Mouse (Mus musculus) E14TG2a.4 (cell line): ENCODE data around the gene Odf2l.

Source experiments
- H3K27me3 ChIP-seq: 2 replicates; pipeline ENCODE4 v1.6.1; 2014; ENCODE audit warnings: low read length, control low read depth; ENCODE audit not compliant: insufficient read depth
- H3K36me3 ChIP-seq: 2 replicates; pipeline ENCODE4 v1.6.1; 2014; ENCODE audit warnings: low read length, control low read depth; ENCODE audit not compliant: insufficient read depth
- H3K4me1 ChIP-seq: replicated peaks from 2 replicates; pipeline ENCODE4 v1.6.1; 2014; ENCODE audit warnings: low read depth, low read length, control low read depth
- H3K4me3 ChIP-seq: replicated peaks from 2 replicates; pipeline ENCODE4 v1.5.1; 2014; ENCODE audit warnings: mild to moderate bottlenecking, low read length
- H3K9me3 ChIP-seq: 2 replicates; pipeline ENCODE4 v1.6.1; 2014; ENCODE audit warnings: low read length, control low read depth
- CTCF ChIP-seq: conservative IDR thresholded peaks from 2 replicates; pipeline ENCODE4 v1.5.1; 2014; ENCODE audit warnings: low read length
- NANOG ChIP-seq: IDR thresholded peaks from 2 replicates; pipeline ENCODE4 v1.6.1; 2014; ENCODE audit warnings: borderline replicate concordance, low read length, mixed read lengths
- POU5F1 ChIP-seq: IDR thresholded peaks from 2 replicates; pipeline ENCODE4 v1.6.1; 2014; ENCODE audit warnings: low read length, borderline replicate concordance

Odf2l gene

GRCm38 (mm10) chr3:145119002-145119358 lies 592 bp downstream of the Odf2l start:
- peaks cover 11% of the 10 kb centered on the region for H3K4me1 ChIP-seq
- H3K4me3 ChIP-seq, result peak overlapping the region; percentile 84
- no peak for TF ChIP-seq POU5F1
- TF ChIP-seq NANOG, result no peak
- no peak for TF ChIP-seq CTCF
- H3K9me3 ChIP-seq, result peaks cover 35% of the 10 kb centered on the region
- H3K36me3 ChIP-seq, result no peaks in the 10 kb centered on the region
- H3K27me3 ChIP-seq, result no peaks in the 10 kb centered on the region

DNA sequence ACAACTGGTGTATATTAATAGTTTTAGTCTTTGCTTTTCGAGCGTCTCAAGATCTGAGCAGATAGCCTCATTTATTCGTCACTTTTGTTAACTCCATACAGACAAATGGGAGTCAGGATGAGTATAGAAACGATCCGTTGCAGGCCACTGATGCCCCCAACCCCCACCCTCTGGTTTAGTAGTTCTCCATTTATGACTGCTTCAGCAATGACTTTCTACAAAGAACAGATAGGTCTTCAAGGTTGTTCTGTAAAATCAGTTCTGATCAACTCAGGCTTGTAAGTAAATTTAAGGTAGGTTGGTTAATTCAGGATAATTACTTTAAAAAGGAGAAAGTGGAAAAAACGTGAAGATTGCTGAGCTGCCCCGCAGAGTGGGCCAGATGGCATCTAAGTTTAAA lies 1.0 kb downstream of the Odf2l start:
- Histone ChIP-seq H3K4me1 (peaks cover 11% of the 10 kb centered on the region), H3K27me3 (no peaks in the 10 kb centered on the region), H3K4me3 (peak overlapping the region; percentile 84), H3K36me3 (no peaks in the 10 kb centered on the region), H3K9me3 (peaks cover 30% of the 10 kb centered on the region)
- TF ChIP-seq CTCF (no peak), NANOG (no peak), POU5F1 (no peak)

- H3K9me3 ChIP-seq, result no peaks in the 10 kb centered on the region
- TF ChIP-seq CTCF, result no peak
- TF ChIP-seq POU5F1, result no peak
- no peak for TF ChIP-seq NANOG
- H3K36me3 ChIP-seq, result peaks cover 10% of the 10 kb centered on the region; the same call in 1 of the 2 replicates
- H3K4me1 ChIP-seq, result peaks cover under 1% of the 10 kb centered on the region
- no peak overlapping the region for H3K4me3 ChIP-seq
- H3K27me3 ChIP-seq, result no peaks in the 10 kb centered on the region
These were observed 8.2 kb downstream of the Odf2l start for GRCm38 (mm10) chr3:145126618-145127017.

GRCm38 (mm10) chr3:145129356-145129755 lies 11.0 kb downstream of the Odf2l start:
- Histone ChIP-seq H3K9me3 (no peaks in the 10 kb centered on the region), H3K4me3 (no peak overlapping the region), H3K4me1 (no peaks in the 10 kb centered on the region), H3K36me3 (peaks cover 22% of the 10 kb centered on the region), H3K27me3 (no peaks in the 10 kb centered on the region)
- no peak for TF ChIP-seq CTCF
- no peak for TF ChIP-seq POU5F1
- no peak for TF ChIP-seq NANOG

DNA sequence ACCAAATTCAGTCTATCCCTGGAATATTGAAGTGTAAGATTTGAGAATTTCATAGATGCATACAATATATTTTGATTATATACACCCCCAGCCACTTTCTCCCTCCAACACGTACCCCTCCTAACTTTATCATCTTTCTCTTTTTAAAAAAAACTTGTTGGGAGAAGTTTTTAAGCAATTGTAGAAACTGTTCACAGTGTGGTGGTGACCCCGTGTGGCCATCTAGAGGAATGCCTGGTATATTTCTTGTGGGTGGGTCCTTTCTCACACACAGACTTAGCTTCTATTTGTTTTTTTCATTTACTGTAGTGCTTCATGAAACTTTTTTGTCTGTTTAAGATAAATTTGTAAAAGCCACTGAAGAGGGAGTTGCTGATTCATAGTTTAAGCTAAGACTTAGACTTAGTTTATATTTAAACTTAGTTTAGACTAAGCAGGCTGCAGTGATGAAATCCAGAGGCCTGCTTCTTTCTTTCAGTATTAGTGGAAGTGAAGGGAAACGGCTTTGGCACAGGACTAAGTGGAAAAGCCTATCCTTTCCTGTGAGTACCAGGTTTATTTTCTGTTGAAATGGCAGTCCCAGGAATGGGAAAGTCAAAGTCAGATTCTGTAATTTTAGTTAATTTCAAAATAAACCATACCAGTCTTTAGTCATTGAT lies 13.0 kb downstream of the Odf2l start:
- peaks cover 17% of the 10 kb centered on the region for H3K36me3 ChIP-seq
- H3K4me1 ChIP-seq, result no peaks in the 10 kb centered on the region
- H3K9me3 ChIP-seq, result no peaks in the 10 kb centered on the region
- TF ChIP-seq POU5F1, result no peak
- TF ChIP-seq CTCF, result peak; percentile 51
- no peak for TF ChIP-seq NANOG
- H3K27me3 ChIP-seq, result no peaks in the 10 kb centered on the region
- no peak overlapping the region for H3K4me3 ChIP-seq

DNA sequence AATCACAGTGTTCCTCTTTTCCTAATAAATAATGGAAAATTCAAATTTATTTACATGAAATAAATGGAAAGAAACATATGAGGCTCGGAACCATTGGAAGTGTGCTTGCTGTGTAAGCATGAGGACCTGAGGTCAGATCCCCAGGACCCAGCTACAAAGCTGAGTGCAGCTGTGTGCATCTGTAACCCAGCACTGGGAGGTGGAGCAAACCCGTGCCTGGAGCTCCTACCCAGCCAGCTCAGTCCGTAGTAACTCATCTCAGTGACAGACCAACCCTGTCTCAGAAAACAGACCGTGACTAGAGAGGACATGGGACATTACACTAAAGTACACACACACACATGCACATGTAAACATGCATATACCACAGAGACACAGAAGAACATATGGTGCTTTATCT lies 21.8 kb downstream of the Odf2l start:
- no peaks in the 10 kb centered on the region for H3K4me1 ChIP-seq
- peaks cover 9% of the 10 kb centered on the region; the same call in 1 of the 2 replicates for H3K36me3 ChIP-seq
- H3K9me3 ChIP-seq, result peaks cover 4% of the 10 kb centered on the region; the same call in 1 of the 2 replicates
- TF ChIP-seq POU5F1 (no peak), NANOG (no peak), CTCF (no peak)
- no peaks in the 10 kb centered on the region for H3K27me3 ChIP-seq
- H3K4me3 ChIP-seq, result no peak overlapping the region

GRCm38 (mm10) chr3:145142925-145143324 lies 24.5 kb downstream of the Odf2l start:
- peaks cover 4% of the 10 kb centered on the region; the same call in 1 of the 2 replicates for H3K9me3 ChIP-seq
- no peak overlapping the region for H3K4me3 ChIP-seq
- no peaks in the 10 kb centered on the region for H3K27me3 ChIP-seq
- H3K36me3 ChIP-seq, result peaks cover 4% of the 10 kb centered on the region; the same call in 1 of the 2 replicates
- TF ChIP-seq POU5F1, result no peak
- TF ChIP-seq CTCF, result no peak
- TF ChIP-seq NANOG, result no peak
- H3K4me1 ChIP-seq, result no peaks in the 10 kb centered on the region

DNA sequence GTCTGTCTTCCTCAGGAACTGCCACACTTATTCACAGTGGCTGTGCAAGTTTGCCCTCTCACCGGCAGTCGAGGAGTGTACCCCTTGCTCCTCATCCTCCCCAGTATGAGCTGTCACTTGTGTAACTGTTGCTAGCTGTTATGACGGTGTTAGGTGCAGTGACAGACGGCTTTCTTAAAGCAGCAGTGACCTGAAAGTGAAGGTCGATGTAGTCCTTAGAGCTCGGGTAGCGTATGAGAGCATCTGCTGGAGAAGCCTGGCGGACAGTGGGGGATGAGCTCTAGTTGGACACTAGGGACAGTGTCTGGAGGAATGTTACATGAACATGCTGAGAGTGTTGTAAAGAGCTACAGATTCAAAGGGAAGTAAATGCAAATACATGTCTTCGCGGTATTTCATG lies 25.5 kb downstream of the Odf2l start:
- Histone ChIP-seq H3K4me3 (no peak overlapping the region), H3K9me3 (no peaks in the 10 kb centered on the region), H3K4me1 (no peaks in the 10 kb centered on the region), H3K36me3 (0 out of 2 replicates have a peak, but pooled peaks cover 1% of the 10 kb centered on the region), H3K27me3 (no peaks in the 10 kb centered on the region)
- TF ChIP-seq CTCF (no peak), NANOG (no peak), POU5F1 (no peak)

DNA sequence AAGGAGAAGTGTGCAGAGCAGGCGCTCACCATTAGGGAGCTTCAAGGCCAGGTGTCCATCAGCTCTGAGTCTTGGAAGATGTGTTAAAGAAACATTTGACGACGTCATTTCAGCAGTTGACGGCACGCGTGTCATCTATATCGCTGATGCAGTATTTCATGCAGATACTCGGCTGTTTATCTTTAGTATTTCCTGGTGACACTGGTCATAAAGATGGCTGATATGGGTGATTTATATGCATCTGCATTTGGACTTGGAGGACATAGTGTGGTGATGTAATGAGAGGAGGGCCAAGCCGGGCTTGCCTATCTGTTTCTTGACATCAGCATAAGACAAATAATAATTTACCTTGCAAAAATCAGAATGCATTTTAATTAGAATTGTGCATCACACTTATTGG lies 28.5 kb downstream of the Odf2l start:
- Histone ChIP-seq H3K4me1 (peaks cover under 1% of the 10 kb centered on the region; the same call in 1 of the 2 replicates), H3K36me3 (0 out of 2 replicates have a peak, but pooled peaks cover 8% of the 10 kb centered on the region), H3K27me3 (no peaks in the 10 kb centered on the region), H3K9me3 (no peaks in the 10 kb centered on the region), H3K4me3 (no peak overlapping the region)
- TF ChIP-seq NANOG (no peak), POU5F1 (no peak), CTCF (no peak)
